Mouse (Mus musculus) monocyte, adult 5-6 weeks (primary cell): ENCODE data around the gene Nek4. TPM values are rescaled to one million over a fixed set of nuclear protein-coding genes. Genes with fewer than 3 reads are reported as not detected.

ENCODE experiments used
- ATAC-seq: fragments of 153-309, 156-312 bp; replicated peaks from 2 replicates; pipeline ENCODE4 v1.8.0; 2017; ENCODE audit warnings: mild to moderate bottlenecking; ENCODE audit not compliant: low TSS enrichment, insufficient number of reproducible peaks, severe bottlenecking, poor library complexity, low FRiP score
- total RNA-seq: library from RNA; stranded (forward); fragments of 200-1000, 200-491, 200-594 nt; gene quantifications from 3 replicates; pipeline ENCODE4 v1.2.3, GENCODE M21; 2017

Gene Nek4
- total RNA-seq, 1 experiment from 2014 or later, result 5.3 TPM

DNA sequence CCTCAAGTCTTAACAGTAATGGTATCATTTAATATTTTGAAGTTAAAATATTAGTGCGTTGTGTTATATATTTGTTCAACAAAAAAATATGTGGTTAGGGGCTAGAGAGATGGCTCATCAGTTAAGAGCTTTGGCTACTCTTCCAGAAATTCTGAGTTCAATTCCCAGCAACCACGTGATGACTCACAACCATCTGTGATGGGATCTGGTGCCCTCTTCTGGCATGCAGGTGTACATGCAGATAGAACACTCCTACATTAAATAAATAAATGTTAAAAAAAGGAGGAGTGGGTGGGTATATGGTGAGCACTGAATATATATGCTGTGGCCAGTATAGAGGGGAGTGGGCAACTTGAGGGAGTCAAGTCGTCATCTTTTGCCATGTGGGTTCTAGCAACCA, 74.6 kb downstream of the Nek4 start:
- ATAC-seq, result no peak

Other genes starting within 250 kb of the Nek4 start
- gene Sfmbt1, start 236.5 kb upstream of the Nek4 start, total RNA-seq, result 2.5 to 6.9 TPM (median 6.1 TPM) in 3 replicates
- gene Tmem110, start 125.8 kb upstream of the Nek4 start, total RNA-seq, result 6.1 to 14.1 TPM (median 11.7 TPM) in 3 replicates
- gene Mustn1, start 72.2 kb upstream of the Nek4 start, total RNA-seq, result 0.49 to 1.3 TPM in 2 of 3 replicates, not detected in the other
- gene Itih4, start 64.9 kb upstream of the Nek4 start, total RNA-seq, result not detected in 3 replicates
- gene Itih3, start 27.6 kb upstream of the Nek4 start, total RNA-seq, result not detected in 3 replicates
- gene Itih1, start 8.1 kb upstream of the Nek4 start, total RNA-seq, result not detected in 3 replicates
- 17.0 to 29.2 TPM (median 20.6 TPM) in 3 replicates for gene Glt8d1, start 50.0 kb downstream of the Nek4 start, total RNA-seq
- 73.5 to 105 TPM (median 73.5 TPM) in 3 replicates for gene Spcs1, start 50.3 kb downstream of the Nek4 start, total RNA-seq
- gene Pbrm1, start 67.8 kb downstream of the Nek4 start, total RNA-seq, result 41.7 to 67.0 TPM (median 49.4 TPM) in 3 replicates
- 99.4 to 162 TPM (median 133 TPM) in 3 replicates for gene Gnl3, start 67.8 kb downstream of the Nek4 start, total RNA-seq
- gene Smim4, start 177.6 kb downstream of the Nek4 start, total RNA-seq, result 28.8 to 62.7 TPM (median 40.4 TPM) in 3 replicates
- 1.7 to 2.7 TPM in 2 of 3 replicates, not detected in the other for gene Nt5dc2, start 179.7 kb downstream of the Nek4 start, total RNA-seq
- gene Stab1, start 217.3 kb downstream of the Nek4 start, total RNA-seq, result not detected in 3 replicates